Mouse (Mus musculus) thymus, postnatal 10 days (tissue): ENCODE data around the gene Nol4l.

Experiments
- DNase-seq, 2 experiments: peaks; one replicate each; pipeline ENCODE4 v3.0.0; 2021; ENCODE audit warnings: low spot score in 2 of 2

Gene Nol4l

DNA sequence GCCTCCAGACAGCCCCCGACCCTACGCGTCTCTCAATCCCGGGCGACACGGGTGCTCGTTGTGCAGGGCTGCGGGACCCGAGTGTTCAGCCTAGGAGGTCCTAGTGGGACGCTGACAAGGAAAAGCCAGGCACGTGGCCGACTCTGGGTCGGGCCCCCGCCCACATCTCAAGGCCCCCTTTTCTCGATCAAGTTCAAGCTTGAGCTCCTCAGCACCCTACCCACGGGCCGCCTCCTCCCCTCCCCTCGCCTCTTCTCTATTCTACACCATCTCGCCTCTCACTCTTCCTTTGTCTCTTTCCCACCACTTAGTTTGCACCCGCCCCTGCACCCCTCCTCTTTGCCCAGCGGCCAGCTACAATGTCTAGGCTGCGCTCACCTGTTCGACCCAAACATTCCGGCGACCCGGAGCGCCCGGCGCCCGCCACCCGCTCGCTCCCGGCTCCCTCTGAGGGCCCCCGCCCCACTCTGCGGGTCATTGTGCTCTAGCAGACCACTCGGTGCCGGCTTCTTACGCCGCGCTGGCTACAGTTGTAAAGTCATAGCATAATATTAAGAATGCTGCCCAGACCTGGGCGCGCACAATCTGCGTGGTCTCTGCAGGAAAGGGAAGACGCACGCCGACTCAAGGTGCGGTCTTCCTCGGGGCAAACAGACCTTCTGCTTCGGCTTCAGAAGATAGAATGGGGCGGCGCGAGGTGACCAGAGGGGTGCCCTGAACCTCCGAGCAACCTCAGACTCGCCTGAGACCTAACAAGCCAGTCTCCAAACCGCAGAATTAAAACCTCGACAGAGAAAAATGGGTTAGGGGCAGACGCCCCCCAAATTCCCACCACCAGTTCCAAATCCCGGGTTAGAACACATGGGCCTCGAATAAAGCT is 84.4 kb downstream of the Nol4l start:
- DNase-seq: no peak

DNA sequence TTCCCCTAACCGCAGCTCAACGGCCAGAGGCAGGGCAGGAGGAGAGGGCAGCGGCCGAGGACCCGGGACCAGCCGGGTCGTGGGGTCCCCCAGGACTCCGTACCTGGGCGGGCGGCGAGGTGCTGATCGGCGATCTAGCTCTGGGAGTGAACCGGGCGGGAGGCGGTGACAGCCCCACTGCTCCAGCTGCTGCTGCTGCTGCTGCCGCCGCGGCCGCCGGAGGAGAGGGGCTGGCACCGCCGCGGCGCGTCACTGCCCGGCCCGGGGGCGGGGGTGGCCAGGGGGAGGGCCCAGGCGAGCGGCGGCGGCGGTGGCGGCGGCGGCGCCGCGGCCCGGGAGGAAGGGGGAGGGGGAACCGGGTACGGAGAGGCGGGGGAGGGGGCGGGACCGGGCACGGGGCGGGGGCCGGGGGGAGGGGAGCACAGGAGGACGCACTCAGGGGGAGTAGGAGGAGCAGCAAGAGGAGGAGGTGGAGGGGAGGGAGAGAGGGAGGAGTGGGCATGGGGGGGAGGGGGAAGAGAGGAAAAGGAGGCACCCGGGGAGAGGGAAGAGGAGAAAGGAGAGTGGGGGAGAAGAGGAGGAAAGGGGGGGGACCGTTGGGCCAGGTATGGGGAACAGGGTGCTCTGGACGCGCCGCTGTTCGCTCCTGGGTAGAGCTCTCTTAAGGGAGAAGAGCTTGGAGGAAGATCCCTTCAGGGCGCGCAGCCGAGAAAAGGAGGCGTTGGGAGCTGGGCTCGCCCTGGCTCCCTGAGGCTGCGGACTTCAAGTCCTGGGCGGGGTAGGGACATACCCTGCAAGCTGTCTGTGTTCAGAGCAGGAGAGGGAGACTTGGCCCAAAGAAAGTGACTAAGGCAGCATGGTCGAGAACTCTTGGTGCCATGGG is 85.3 kb downstream of the Nol4l start:
- DNase-seq: peak; percentile 40 to 54

DNA sequence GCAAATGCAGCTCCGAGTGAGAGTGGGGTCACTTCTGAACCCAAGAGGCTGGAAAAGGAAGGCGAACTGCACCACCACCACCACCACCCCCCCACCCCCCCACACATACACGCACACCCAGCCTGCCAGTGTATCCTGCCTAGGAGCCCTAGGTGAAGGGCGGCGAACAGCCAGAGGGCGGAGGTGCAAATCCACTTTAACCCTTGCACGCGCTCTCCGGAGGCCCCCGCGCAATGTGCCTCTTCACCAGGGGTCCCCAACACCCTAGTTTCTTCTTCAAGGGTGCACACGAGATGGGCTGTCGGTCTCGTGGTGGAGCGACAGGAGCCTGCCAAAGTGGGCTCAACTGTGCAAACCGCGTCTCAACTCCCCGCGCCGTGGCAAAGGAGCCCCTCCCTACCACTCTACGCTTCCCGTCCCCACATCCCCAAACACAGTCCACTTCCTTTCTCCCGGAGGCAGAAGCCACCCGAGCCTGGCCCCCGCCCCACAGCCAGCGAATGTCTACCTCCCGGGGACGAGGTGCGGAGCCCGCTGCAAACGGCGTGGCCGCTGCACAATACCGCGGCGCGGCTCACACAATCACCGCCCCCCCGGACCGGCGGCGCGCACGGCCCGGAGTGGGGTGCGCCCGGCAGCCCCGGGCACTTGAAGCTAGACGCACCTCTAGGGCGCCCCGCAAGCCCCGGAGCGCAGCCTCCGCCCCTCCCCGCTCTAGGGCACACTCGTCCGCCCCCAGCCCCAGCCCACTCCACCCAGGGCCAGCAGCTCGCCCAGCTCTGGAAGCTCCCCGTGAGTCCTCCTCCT is 86.1 kb downstream of the Nol4l start:
- DNase-seq: peak; percentile 23 to 29

DNA sequence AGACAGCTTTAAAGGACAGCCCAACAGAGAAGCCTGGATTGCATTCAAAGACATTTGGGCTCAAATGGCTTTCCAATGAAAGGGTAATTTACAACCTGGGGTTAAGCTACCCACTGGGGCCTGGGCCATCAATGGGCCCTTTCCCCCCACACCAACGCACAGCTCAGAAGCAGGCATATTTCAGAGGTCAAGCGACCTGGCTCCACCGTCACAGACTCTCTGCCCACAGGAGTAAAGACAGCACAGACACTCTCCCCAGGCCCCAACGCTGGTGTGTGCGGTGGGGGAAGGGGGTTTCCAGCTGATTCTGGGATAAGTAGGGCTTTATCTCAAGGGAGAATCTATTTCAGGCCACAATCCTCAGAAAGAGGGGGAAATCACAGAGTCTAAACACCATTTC is 87.1 kb downstream of the Nol4l start:
- no peak for DNase-seq

DNA sequence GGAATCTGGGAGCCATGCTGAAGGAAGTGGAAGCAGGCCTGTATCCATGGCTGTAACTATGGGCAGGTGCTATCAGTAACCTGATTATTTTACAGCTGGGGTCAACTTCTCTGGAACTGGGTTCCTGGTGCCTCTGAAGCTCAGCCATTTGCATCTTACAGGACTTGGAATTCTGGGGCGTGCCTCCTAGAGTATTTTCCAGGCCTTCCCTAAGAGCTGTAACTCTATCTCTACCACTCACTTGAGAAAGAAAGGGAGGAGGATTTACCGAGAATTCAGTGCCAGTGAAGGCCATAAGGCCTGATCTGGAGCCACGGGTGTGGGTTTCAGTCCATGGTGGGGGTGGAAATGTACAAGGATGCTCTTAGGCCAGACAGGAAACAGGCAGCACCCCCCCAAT is 88.5 kb downstream of the Nol4l start:
- no peak for DNase-seq

DNA sequence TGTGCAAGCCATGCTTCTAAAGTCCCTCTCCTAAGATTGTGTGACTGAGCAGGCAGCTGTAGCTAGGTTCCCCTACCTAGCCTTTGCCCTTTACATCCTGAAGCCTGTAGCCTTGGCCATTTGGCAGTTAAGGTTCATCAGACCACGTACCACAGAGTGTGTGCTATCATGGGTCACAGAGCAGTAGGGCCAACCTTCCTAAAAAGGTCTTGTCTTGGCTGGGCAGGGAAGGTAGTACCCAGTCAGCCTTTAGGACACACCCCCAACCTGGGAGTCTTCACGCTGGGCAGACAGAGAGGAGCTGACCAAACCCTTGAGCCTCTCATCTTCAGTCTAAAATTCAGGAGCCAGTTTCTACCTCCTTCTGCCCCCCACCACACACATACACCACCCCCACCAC is 89.0 kb downstream of the Nol4l start:
- DNase-seq: no peak

DNA sequence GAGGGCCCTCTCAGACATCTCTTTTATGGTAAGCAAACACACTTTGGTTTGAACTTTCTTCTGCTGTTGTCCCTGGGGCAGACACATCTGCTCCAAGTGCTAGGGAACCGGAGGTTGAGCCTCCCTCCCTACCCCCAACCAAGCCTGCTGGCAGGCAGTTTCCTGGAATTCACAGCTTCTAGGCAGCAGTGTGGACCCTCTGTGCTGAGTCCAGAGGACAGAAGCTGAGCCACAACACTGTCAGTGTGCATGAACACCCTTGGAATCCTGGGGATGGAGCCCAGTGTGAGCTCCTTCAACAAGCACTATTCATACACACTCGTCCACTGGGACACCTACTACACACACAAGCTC is 92.5 kb downstream of the Nol4l start:
- DNase-seq: no peak

DNA sequence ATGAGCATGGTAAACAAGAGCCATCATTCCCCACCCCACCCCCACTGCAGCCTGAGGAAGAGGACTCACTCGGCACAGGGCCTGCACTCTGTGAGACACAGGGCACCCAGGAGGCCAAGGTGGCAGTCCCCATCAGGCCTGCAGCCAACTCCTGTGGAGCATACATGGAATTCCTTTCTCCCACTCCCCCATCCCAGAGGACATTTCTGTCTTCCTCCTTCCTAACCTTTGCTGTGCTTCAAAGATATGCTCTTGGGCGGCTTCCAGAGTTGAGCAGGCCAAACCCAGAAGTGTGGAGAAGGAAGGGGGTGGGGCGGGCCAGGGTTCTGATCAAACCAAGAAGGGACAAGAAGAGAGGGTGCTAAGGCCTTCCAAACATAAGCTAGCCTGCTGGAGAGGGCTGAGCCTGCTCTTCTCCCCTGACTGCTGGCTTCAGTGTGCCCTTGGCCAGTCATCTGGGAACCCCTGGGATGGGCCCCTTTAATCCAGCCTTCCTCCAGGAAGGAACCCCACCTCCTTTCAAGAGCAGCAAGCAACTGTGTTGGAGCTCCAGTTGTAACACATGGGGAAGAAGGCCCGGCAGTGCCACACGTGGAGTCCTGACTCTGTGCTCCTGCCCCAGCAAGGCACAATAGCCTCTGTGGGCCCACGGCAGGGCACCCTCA is 93.0 kb downstream of the Nol4l start:
- no peak for DNase-seq

DNA sequence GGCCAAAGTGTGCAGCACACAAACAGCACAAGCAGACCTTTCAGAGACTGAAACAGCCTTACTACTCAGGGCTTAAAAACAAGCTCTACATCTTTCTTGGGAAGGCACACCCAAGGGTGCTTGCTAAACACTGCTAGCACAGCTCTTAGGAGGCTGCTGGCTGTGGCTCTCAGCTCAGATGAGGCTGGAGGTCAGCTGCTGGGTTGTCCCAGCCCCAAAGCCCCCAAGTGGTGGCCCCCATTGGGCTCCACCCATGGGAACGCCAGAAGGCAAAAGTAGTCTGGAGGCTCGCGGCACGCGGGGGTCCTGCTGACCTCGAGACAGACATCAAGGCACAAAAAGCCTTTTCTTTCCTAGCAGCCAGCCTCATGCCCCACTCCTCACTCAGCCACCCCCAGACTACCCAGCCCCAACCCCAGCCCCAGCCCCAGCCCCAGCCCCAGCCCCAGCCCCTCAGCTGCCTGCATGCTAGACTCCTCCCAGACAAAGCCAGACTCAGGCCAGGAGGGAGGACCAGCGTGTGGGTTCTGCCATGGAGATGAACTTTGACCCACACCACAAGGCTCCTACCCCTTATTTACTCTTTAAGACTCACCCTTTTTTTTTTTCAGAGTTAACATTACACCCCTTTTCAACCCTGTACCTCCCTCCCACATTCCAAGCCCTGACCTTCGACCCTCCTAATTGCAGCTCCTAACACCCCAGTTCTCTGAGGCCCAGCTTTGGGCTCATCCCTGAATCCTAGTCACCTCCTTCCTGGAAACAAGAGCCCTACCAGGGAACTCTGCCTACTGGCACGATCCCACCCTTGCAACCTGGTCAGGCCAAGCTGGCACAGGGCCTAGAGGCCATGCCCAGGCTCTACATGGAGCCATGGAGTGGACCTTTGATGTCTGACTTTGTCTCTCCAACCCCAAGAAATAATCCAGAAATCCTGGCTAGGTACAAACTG is 94.6 kb downstream of the Nol4l start:
- DNase-seq: no peak

DNA sequence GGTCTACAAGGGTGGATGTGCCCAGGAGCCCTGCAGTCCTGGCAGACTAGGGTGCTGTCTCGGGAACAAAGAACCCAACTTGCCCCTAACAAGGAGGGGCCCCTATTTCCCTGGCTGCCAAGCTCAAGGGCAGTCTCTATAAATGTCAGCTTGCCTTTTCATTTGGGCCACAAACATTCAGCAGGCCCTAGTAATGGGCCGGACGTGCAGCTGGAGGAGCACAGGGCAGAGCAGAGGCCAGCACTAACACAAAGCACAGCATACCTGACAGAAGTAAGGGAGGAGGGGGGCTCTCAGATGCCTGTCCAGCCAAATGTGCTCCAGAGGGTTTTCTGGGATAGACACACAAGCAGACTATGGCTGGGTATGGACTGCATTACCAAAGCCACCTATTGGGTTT is 95.9 kb downstream of the Nol4l start:
- DNase-seq: no peak

DNA sequence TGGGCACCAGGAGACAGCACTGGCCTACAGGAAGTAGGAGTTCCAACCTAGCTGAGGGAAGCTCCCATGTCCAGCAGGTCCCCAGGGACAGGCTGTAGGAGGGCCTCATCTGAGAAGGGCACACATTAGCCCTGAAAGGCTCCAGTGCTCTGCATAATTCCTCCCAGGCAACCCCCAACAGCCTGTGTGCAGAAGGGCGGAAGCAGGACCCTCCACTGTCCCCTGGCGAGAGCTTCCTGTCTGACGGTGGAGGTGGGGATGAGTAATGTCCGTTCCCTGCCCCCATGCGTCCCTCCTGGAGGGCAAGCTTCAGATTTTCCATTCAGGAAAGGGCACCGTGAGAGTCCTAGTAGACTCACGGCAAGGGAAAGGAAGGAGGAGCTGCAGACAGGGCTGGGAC is 97.3 kb downstream of the Nol4l start:
- no peak for DNase-seq

DNA sequence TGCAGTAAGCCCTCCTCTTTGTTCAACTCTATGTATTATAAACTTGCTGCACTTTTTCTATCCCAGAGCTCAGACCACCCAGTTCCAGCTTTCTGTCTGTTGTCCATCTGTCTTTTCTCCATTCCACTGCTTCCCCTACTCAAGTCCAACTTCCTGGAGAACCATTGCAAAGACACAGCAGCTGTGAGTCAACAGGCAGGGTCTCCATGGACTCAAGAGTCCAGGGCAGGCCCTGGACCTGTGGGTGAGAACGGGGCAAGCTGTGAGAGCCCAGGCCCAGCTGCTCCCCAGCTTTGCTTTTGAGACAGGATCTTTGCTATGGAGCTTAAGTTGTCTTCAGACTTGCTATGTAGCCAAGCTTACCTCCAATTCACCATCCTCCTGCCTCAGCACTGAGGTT is 99.2 kb downstream of the Nol4l start:
- DNase-seq: no peak

DNA sequence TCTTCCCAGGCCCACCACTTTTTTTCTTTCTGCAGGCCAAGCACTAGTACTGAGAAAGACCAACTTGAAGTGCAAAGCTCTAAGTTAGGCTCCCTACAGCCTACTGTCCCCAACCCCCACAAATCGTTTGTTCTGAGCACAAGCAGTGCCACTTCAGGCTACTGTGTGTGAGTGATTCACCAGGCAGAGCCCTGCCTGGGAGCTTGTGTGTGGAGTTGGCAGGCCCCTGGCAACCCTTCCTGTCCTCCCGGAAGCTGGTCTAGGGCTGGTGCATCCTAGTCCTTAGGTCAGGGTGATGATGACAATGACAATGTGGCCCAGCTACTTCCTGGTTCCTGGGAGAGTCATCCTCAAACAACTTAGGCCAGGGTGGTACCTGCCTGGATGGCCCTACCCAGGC is 101.3 kb downstream of the Nol4l start:
- no peak for DNase-seq

DNA sequence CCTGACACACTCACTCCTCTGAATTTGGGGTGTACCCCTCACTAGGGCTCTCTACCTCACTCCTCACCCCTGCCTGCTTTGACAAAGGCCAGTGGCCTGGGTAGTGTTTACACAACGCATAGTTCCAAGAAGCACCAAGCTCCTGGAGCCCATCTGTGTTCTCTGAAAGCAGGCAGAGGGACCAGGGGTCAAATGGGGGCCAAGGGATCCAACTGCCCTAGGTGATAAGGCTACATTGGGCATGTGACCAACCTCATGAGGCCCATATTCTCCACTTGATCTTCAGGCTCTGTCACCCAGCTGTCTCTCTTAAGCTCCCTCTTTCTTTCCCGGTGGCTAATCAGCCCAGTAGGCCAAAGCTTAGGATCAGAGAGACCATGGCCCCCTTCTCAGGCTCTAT is 102.8 kb downstream of the Nol4l start:
- DNase-seq: no peak

DNA sequence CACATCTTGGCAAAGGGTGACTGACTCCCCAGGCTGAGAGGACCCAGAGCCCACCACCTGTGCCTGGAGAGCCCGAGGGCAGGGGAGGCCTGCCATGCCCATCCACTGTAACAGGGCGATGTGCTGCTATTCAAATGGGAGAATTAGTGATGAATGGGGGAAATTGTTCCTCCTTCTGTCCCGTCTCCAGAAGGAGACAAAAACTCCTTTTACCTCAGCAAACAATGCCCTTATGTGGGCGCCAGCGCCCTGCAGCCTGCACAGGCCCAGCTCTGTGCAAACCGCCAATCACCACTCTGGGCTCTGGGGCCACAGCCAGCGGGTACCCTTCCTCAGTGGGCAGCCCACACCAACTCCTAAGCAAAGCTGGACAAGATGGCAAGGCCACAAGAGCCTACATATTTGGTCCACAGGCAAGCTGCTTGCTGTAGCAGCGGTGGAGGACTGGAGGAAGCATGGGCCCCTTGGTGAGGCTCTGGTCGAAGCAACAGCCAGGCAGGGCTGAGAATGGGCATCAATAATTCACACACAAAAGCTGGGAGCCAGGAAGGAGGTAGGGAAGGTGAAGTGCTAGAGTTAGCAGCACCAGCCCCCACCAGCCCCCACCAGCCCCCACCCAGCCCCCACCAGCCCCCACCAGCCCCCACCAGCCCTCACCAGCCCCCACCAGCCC is 103.6 kb downstream of the Nol4l start:
- DNase-seq: no peak

DNA sequence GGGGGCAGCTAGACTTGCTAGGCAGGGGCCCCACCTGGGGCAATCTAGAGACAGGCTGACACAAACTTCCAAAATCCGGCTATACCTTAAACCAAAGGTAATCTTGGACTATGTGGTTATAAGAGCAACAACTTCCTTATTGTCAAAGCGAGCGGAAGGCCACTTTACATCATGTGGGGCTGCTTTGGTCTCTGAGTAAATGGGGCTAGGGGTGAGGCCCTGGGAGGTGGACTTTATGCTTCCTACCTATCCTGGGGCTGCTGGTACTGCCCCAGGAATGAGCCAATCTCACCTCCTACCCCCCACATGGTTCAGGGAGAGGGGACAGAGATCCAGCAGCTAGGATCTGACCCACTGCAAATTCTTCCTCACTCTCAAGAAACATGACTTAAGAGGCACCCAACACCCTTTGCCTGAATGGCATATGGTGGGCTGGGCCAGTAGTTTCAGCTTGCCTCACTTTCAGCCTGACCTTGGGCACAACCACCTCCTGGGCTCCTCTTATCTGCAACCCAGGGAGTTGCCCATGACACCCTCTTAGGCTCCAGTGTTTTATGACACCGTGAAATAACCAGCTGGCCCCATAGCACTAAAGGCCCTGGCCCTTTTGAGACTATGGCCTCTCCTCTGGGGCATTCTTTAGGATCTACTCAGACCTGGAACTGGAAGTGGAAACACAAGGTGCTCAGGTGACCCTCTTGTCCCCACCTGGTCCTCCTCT is 104.5 kb downstream of the Nol4l start:
- no peak for DNase-seq

DNA sequence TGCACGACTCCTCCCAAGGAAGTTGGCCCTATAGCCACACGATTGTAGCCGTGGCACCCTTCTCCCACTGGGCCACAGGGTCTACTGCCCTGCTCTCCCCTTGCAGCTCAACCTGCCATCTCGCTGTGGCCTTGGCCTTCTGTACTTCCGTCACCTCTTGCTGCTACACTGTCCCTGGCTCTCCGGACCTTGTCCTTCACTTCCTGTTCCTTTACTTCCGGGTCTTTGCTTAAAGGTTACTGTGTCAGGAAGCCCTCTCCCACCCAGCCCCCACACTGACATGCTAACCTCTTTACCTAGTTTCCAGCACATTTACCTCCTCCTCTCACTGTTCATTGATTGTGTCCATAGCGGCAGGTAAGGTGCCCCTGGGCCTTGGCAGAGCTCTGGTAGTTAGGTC is 105.2 kb downstream of the Nol4l start:
- DNase-seq: no peak

DNA sequence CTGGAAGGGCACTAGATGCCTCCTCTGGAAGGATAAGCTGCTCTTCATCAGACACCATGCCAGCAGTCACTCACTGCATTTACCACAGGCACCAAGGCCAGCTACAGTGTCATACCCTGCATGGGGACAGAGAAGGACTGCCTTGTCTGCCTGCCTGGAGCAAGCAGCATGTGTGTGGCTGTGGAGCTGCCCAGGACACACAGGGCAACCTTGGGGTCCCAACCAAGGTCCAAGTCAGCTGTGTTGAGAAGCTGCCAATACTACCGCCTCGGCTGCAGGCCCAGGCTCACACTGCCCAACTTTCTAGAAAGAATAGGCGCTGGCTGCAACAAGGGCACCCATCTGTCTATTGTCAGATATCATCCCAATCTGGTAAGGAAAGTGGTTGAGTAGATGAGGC is 106.7 kb downstream of the Nol4l start:
- no peak for DNase-seq

DNA sequence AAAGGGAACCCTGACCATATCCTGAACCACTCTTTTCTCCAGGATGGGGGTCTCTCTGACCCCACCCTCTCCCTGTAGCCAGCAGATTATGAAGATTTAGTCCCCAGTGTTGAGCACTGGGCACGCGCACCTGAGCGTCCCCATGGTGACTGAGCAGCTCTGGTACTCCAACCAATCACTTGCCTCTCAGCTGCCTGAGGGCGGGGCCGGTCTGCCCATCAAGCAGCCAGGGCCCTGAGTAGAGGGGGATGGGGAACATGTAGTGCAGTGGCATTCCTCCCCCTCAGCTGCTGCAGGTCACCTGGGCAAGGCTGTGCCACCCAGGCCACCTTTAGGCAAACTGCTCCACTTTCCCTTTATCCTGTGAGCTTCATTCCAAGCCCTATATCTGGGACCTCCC is 107.7 kb downstream of the Nol4l start:
- DNase-seq: no peak
